Mouse (Mus musculus) liver, postnatal 0 days (tissue): ENCODE measurements around the gene Nme1. TPM values are rescaled to one million over a fixed set of nuclear protein-coding genes. Genes with fewer than 3 reads are reported as not detected.

Source experiments
- ATAC-seq: fragments of 200-750 bp; cut with Nextera tagmentation; 2 replicates; pipeline ENCODE4 v1.8.0; 2017; ENCODE audit warnings: mild to moderate bottlenecking, moderate library complexity
- DNase-seq: peaks from one replicate; pipeline ENCODE4 v3.0.0-alpha.2; 2016
- H3K27ac ChIP-seq: fragments of 300-500 bp; sonication (generic); 2 replicates; pipeline ENCODE4 v1.5.1; 2014; ENCODE audit warnings: antibody characterized with exemption, moderate library complexity, mild to moderate bottlenecking, low read depth
- H3K27me3 ChIP-seq: fragments of 300-500 bp; sonication (generic); 2 replicates; pipeline ENCODE4 v1.6.1; 2014; ENCODE audit warnings: low read length, control low read depth, mixed read lengths; ENCODE audit not compliant: insufficient read depth
- H3K36me3 ChIP-seq: fragments of 300-500 bp; sonication (generic); replicated peaks from 2 replicates; pipeline ENCODE4 v1.6.1; 2014; ENCODE audit warnings: mild to moderate bottlenecking, control low read depth, low read length, moderate library complexity, mixed read lengths; ENCODE audit not compliant: insufficient read depth
- H3K4me1 ChIP-seq: fragments of 300-500 bp; sonication (generic); 2 replicates; pipeline ENCODE4 v1.6.1; 2014; ENCODE audit warnings: antibody characterized with exemption, mild to moderate bottlenecking, control low read depth; ENCODE audit not compliant: insufficient read depth
- H3K4me2 ChIP-seq: fragments of 300-500 bp; sonication (generic); 2 replicates; pipeline ENCODE4 v1.6.1; 2014; ENCODE audit warnings: low read depth, mild to moderate bottlenecking, low read length, moderate library complexity, mixed read lengths
- H3K4me3 ChIP-seq: fragments of 300-500 bp; sonication (generic); 2 replicates; pipeline ENCODE4 v1.5.1; 2014; ENCODE audit warnings: low read depth, low read length
- H3K9ac ChIP-seq: fragments of 300-500 bp; sonication (generic); replicated peaks from 2 replicates; pipeline ENCODE4 v1.6.1; 2014; ENCODE audit warnings: mild to moderate bottlenecking, moderate library complexity
- H3K9me3 ChIP-seq: fragments of 300-500 bp; sonication (generic); 2 replicates; pipeline ENCODE4 v1.6.1; 2016; ENCODE audit warnings: mild to moderate bottlenecking, control low read depth, low read length, mixed read lengths
- CTCF ChIP-seq: sonication (generic); IDR thresholded peaks from 2 replicates; pipeline ENCODE4 v1.5.1; 2016; ENCODE audit warnings: antibody characterized with exemption, low read depth
- EP300 ChIP-seq: IDR thresholded peaks from 2 replicates; pipeline ENCODE4 v1.6.1; 2016; ENCODE audit warnings: antibody characterized with exemption, low read depth, mild to moderate bottlenecking
- WGBS: fragments of 180-500 bp; shearing (Covaris S2); extraction: QIAGEN DNeasy Blood & Tissue Kit; methylation state at CpG from one replicate; pipeline ENCODE4 v1.1.7; 2014; ENCODE audit not compliant: insufficient replicate concordance; 5-methylcytosine and 5-hydroxymethylcytosine counted together
- polyA plus RNA-seq: library from polyadenylated mRNA; unstranded; fragments of >200 nt; fragmentation: Nextera tagmentation; extraction: Ambion mirVana; gene quantifications from 2 replicates; pipeline ENCODE4 v1.2.1, GENCODE M21; 2015

Nme1 gene
- polyA plus RNA-seq, 1 experiment from 2014 or later = 84.8 TPM

DNA sequence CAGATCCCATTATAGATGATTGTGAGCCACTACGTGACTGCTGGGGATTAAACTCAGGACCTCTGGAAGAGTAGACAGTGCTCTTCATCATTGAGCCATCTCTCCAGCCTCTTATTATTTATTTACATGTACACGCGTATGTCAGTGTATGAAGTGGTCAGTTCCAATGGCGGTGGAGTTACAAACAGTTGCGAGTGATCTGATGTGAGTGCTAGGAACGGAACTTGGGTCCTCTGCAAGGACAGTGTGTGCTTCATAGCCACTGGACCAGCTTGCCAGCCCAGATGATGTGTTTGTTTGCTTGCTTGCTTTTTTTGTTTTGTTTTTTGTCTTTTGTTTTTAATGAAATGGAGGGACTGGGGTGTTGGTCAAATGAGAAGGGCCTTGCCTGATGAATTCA, 850 bp upstream of the Nme1 start:
- TF ChIP-seq CTCF (no peak), EP300 (no peak)
- ATAC-seq = no peak
- Histone ChIP-seq H3K4me2 (no peak overlapping the region; the same call in 1 of the 2 replicates), H3K36me3 (peaks cover 11% of the 10 kb centered on the region), H3K9me3 (no peaks in the 10 kb centered on the region), H3K27ac (no peak overlapping the region), H3K27me3 (no peaks in the 10 kb centered on the region), H3K4me1 (peaks cover 6% of the 10 kb centered on the region), H3K4me3 (peak overlapping the region; percentile 65; the same call in 1 of the 2 replicates), H3K9ac (no peak overlapping the region)
- DNase-seq = no peak
- WGBS = 89% methylated on average over 6 of the region's 6 CpGs

DNA sequence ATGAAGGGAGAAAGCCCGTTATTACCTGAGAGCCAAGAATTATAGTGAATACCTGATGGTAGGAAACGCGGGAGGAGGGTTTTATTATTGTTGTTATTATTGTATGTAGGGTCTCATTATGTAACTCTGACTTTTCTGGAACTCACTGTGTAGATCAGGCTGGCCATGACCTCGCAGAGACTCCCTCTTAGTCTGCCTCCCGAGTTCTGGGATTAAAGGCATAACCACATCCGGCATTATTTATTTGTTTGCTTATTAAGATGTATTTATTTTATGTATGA, 467 bp upstream of the Nme1 start:
- TF ChIP-seq EP300 (no peak), CTCF (no peak)
- peak overlapping the region; percentile 81 for H3K4me2 ChIP-seq

DNA sequence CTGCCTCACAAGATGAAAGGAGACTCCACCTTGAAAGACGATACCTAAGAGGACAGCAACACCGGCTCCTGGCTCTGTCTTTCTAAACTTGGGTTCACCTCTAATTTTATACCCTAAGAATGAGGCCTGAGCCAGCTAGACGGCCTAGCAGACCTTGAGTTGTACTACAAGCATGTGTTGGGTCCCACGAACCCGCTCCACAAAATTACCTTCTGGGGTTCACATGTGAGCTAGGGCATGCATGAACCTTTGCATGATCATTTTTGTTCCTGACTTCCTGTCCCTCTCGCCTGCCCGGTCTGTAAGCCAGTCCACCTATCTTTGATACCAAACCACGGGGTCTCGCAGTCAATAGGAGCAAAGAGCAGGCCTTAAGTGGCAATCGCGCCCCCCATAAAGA, 940 bp downstream of the Nme1 start:
- Histone ChIP-seq H3K36me3 (peaks cover 24% of the 10 kb centered on the region), H3K4me3 (peak overlapping the region; percentile 65), H3K9ac (peak overlapping the region; percentile 74), H3K4me2 (peak overlapping the region; percentile 81), H3K4me1 (peaks cover 6% of the 10 kb centered on the region), H3K27ac (peak overlapping the region; percentile 63), H3K27me3 (no peaks in the 10 kb centered on the region), H3K9me3 (no peaks in the 10 kb centered on the region)
- no peak for TF ChIP-seq EP300
- TF ChIP-seq CTCF = no peak
- WGBS = under 1% methylated on average over 11 of the region's 11 CpGs
- no peak for DNase-seq
- ATAC-seq = no peak

More for the DNA sequence above, 467 bp upstream of the Nme1 start:
- H3K9me3 ChIP-seq = no peaks in the 10 kb centered on the region
- ATAC-seq (no peak), DNase-seq (no peak)
- H3K27me3 ChIP-seq = no peaks in the 10 kb centered on the region
- peaks cover 15% of the 10 kb centered on the region for H3K36me3 ChIP-seq
- WGBS = 42% methylated on average over 6 of the region's 6 CpGs
- H3K4me1 ChIP-seq = peaks cover 6% of the 10 kb centered on the region
- H3K4me3 ChIP-seq = peak overlapping the region; percentile 65
- no peak overlapping the region for H3K27ac ChIP-seq
- H3K9ac ChIP-seq = 0 out of 2 replicates have a peak overlapping the region, but pooled peaks have one; percentile 5

DNA sequence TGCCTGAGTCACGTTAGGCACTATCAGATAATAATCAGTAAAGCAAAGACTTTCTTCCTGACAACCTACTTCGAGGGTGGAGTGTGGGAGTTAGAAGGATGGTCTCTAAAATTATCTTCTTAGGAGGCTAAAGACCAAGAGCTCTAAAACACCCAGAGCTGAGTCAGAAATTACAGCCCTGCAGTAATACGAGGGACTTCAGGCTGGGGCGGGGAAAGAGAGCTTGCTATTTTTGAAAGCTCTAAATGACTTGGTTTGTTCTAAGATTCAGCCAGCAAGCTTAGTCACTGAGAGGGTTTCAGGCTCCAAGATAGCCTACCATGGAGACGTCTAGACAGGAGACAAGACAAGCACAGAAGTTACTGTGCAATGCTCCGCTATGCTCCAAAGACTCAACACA, 2.9 kb downstream of the Nme1 start:
- Histone ChIP-seq H3K4me3 (no peak overlapping the region), H3K4me2 (no peak overlapping the region), H3K27ac (no peak overlapping the region), H3K36me3 (peaks cover 27% of the 10 kb centered on the region), H3K27me3 (no peaks in the 10 kb centered on the region), H3K9me3 (no peaks in the 10 kb centered on the region), H3K9ac (no peak overlapping the region), H3K4me1 (peaks cover 6% of the 10 kb centered on the region)
- no peak for TF ChIP-seq CTCF
- no peak for ATAC-seq
- DNase-seq = no peak
- WGBS = 84% methylated on average over 6 of the region's 6 CpGs

DNA sequence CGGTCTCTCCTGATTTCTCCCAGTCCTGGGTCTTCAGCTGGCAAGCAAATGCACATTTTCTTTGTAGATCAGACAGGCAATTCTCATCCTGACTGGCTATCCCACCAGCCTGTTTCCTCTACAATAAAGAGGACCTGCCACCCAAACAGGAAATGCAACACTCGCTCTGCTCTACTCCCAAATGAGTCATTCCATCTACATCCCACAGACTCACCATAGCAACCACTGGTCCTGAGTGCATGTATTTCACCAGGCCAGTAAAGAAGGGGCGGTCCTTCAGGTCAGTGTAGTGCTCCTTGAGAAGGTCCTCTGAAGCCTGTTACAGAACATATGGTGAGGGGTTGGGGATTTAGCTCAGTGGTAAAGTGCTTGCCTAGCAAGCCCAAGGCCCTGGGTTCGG, 5.3 kb downstream of the Nme1 start:
- ATAC-seq (no peak), DNase-seq (no peak)
- TF ChIP-seq EP300 (no peak), CTCF (no peak)
- no peaks in the 10 kb centered on the region for H3K9me3 ChIP-seq
- H3K4me1 ChIP-seq = peaks cover 6% of the 10 kb centered on the region
- no peak overlapping the region for H3K4me2 ChIP-seq
- no peaks in the 10 kb centered on the region for H3K27me3 ChIP-seq
- H3K4me3 ChIP-seq = no peak overlapping the region
- 82% methylated on average over 4 of the region's 4 CpGs for WGBS
- no peak overlapping the region for H3K9ac ChIP-seq
- peaks cover 45% of the 10 kb centered on the region for H3K36me3 ChIP-seq
- H3K27ac ChIP-seq = no peak overlapping the region

DNA sequence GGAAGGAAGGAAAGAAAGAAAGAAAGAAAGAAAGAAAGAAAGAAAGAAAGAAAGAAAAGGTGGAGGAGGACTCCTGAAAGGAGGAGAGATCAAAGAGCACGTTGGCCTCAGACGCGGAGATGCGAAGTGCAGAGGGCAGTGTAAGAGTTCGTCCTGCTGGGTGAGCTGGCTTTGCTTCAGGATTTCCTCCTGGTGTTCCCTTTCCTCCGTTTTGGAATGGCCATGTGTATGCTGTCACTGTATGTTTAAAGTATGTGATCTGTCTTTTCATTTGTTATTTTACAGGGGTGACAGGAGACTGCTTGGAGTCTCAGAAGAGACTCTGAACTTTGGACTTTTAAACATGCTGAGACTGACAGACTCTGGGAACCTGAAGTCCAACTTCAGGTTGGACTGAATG, 6.8 kb downstream of the Nme1 start:
- H3K4me1 ChIP-seq = peaks cover 2% of the 10 kb centered on the region; the same call in 1 of the 2 replicates
- H3K9me3 ChIP-seq = no peaks in the 10 kb centered on the region
- H3K4me2 ChIP-seq = no peak overlapping the region
- WGBS = 91% methylated on average over 6 of the region's 6 CpGs
- no peak overlapping the region for H3K4me3 ChIP-seq
- no peak overlapping the region for H3K9ac ChIP-seq
- peaks cover 46% of the 10 kb centered on the region for H3K36me3 ChIP-seq
- no peak for DNase-seq
- H3K27ac ChIP-seq = no peak overlapping the region
- H3K27me3 ChIP-seq = no peaks in the 10 kb centered on the region
- no peak for ATAC-seq
- TF ChIP-seq CTCF = no peak
- no peak for TF ChIP-seq EP300

DNA sequence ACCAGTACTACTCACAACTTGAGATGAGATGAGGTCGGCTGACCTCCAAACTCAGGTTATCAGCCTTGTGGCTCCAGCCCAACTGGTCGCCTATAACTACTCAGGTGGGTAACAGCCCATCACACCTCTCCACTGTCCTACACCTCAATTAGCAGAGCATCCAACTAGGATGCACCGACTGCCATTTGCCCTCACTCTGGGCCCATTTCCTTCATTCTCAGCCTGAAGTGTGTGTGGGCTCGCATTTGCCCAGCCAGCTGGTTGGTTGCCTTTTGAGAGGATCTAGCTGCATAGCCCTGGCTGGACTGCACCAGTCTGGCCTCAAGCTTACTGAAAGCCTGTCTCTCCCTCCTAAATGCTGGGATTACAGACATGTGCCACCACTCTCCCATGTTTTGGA, 10.6 kb downstream of the Nme1 start:
- H3K4me3 ChIP-seq = no peak overlapping the region
- H3K4me2 ChIP-seq = no peak overlapping the region
- H3K9me3 ChIP-seq = no peaks in the 10 kb centered on the region
- no peaks in the 10 kb centered on the region for H3K27me3 ChIP-seq
- DNase-seq (no peak), ATAC-seq (no peak)
- TF ChIP-seq EP300 (no peak), CTCF (no peak)
- H3K4me1 ChIP-seq = peaks cover 26% of the 10 kb centered on the region
- WGBS = 73% methylated on average over 4 of the region's 4 CpGs
- H3K36me3 ChIP-seq = peaks cover 23% of the 10 kb centered on the region
- H3K9ac ChIP-seq = no peak overlapping the region
- H3K27ac ChIP-seq = no peak overlapping the region
